Comparison of ENCODE assay signal across 9 mouse cellular contexts in the genomic region with DNA sequence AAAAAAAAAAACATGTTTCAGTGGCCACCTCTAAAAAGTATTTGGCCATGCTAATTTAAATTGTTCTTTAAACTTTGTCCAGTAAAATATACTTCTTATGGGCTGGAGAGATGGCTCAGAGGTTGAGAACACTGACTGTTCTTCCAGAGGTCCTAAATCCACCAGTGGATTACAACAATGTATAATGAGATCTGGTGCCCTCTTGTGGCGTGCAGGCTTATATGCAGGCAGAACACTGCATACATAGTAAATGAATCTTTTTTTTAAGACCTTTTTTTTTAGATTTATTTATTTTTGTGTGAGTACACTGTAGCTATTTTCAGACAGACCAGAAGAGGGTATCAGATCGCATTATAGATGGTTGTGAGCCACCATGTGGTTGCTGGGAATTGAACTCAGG. TPM values are rescaled to one million over a fixed set of nuclear protein-coding genes. Genes with fewer than 3 reads are reported as not detected.
DNase-seq lines count a peak whose midpoint lies in the region; ATAC-seq and TF ChIP-seq lines count a peak whose summit lies in the region.
"Had no signal": no experiment of that assay in that cellular context is flagged by ENCODE, and none has a peak within 500 bp of the region (broad histone marks: within the 10 kb centered on the region; RNA-seq: fewer than 3 reads in every experiment).

No protein-coding gene starts in this region.

- 66% methylated on average over 2 of the region's 2 CpGs for WGBS in kidney, embryonic 16.5 days

- no peak overlapping the region for H3K27ac ChIP-seq in kidney, embryonic 16.5 days (ENCODE audit: low read length)
- H3K27ac ChIP-seq: embryonic facial prominence, embryonic 13.5 days had no signal

- CTCF ChIA-PET in Patski (lab: Charles Lee): no interaction called here

- no peaks in the 10 kb centered on the region for H3K9me3 ChIP-seq in kidney, embryonic 16.5 days (ENCODE audit: low read length)
- H3K9me3 ChIP-seq: embryonic facial prominence, embryonic 13.5 days had no signal

- POLR2A ChIA-PET in Patski (lab: Charles Lee): no interaction called here

- no peak overlapping the region for H3K4me2 ChIP-seq in kidney, embryonic 16.5 days (replicated peaks; ENCODE audit: low read depth, low read length)
- H3K4me2 ChIP-seq: embryonic facial prominence, embryonic 13.5 days had no signal

- H3K36me3 ChIP-seq in kidney, embryonic 16.5 days (ENCODE audit: insufficient read depth, low read length): 0 out of 2 replicates have a peak, but pooled peaks cover 3% of the 10 kb centered on the region

- H3K4me3 ChIP-seq in kidney, embryonic 16.5 days (ENCODE audit: low read length): no peak overlapping the region
- H3K4me3 ChIP-seq: embryonic facial prominence, embryonic 13.5 days had no signal

- no peaks in the 10 kb centered on the region for H3K4me1 ChIP-seq in kidney, embryonic 16.5 days (ENCODE audit: insufficient read depth, low read length)
- H3K4me1 ChIP-seq: embryonic facial prominence, embryonic 13.5 days had no signal

- DNase-seq in adrenal gland, postnatal 10 days: peak; percentile 24
- no peak for DNase-seq in adrenal gland, adult 8-10 months
- peak; percentile 30 for DNase-seq in kidney, postnatal 10 days
- no peak for DNase-seq in Patski (ENCODE audit: low read depth, low spot score)
- peak; percentile 31 for DNase-seq in lung, postnatal 10 days
- no peak for DNase-seq in gastrocnemius, postnatal 36 days
- no peak for DNase-seq in urinary bladder, postnatal 36 days (ENCODE audit: low spot score in 2 of 2)

- peak; percentile 76 for TF ChIP-seq CTCF in Patski (IDR thresholded peaks at IDR 0.05)

- intact Hi-C loops in gastrocnemius, postnatal 36 days (cut with DNase I): no loop called here

- no peak for ATAC-seq in kidney, embryonic 16.5 days (ENCODE audit: low FRiP score, low TSS enrichment)
- ATAC-seq in Patski: no peak

- H3K9ac ChIP-seq in kidney, embryonic 16.5 days (replicated peaks; ENCODE audit: low read length): no peak overlapping the region
- H3K9ac ChIP-seq: embryonic facial prominence, embryonic 13.5 days had no signal

- in situ Hi-C loops in Patski (cut with MboI; ENCODE audit: low pct_unique_long_range_greater_than_20kb): no loop called here

- H3K27me3 ChIP-seq in kidney, embryonic 16.5 days (ENCODE audit: insufficient read depth, low read length): no peaks in the 10 kb centered on the region; the same call in 1 of the 2 replicates
- H3K27me3 ChIP-seq in Patski: peaks cover 27% of the 10 kb centered on the region
- H3K27me3 ChIP-seq: embryonic facial prominence, embryonic 13.5 days had no signal

RNA-seq across cellular contexts. Expression of a gene that starts 37.6 kb away (rescaled TPM):
- total RNA-seq in adrenal gland, postnatal 10 days (2021): 10 to 100 TPM; 15.8 to 15.9 TPM
- 10 to 100 TPM; 17.4 to 23.8 (median 20.3) TPM for total RNA-seq in adrenal gland, adult 8-10 months (2022)
- polyA plus RNA-seq in kidney, embryonic 16.5 days (2015; fragmentation: Nextera tagmentation; extraction: Ambion mirVana): 46.4 and 46.9 TPM in 2 replicates
- 33.3 TPM for polyA plus RNA-seq in Patski (2021)
- 1 to 10 TPM; 2.8 to 4.2 TPM for total RNA-seq in gastrocnemius, postnatal 36 days (2021)

RNA-seq across cellular contexts. Expression of a gene that starts 38.2 kb away (rescaled TPM):
- 10 to 100 TPM; 67.8 to 85.8 TPM for total RNA-seq in adrenal gland, postnatal 10 days (2021)
- 100 to 1,000 TPM; 115 to 133 (median 123) TPM for total RNA-seq in adrenal gland, adult 8-10 months (2022)
- 151 and 155 TPM in 2 replicates for polyA plus RNA-seq in kidney, embryonic 16.5 days (2015; fragmentation: Nextera tagmentation; extraction: Ambion mirVana)
- 131 TPM for polyA plus RNA-seq in Patski (2021)
- 10 to 100 TPM; 20.0 to 22.7 TPM for total RNA-seq in gastrocnemius, postnatal 36 days (2021)

Comparison
In these comparisons a context has a peak if more than half of its experiments do, and no peak if none do; other contexts are left out.
1. DNase-seq: peak in adrenal gland, postnatal 10 days (single experiment), kidney, postnatal 10 days (single experiment) and lung, postnatal 10 days (single experiment); none in adrenal gland, adult 8-10 months (single experiment), Patski (single experiment), gastrocnemius, postnatal 36 days (0 of 2) and urinary bladder, postnatal 36 days (0 of 2).